Mouse (Mus musculus) kidney, adult 8-10 months (tissue): ENCODE data around the gene Gm45808.

Source experiments
- DNase-seq, 2 experiments: peaks; one replicate each; pipeline ENCODE4 v3.0.0; 2022

Gene Gm45808

DNA sequence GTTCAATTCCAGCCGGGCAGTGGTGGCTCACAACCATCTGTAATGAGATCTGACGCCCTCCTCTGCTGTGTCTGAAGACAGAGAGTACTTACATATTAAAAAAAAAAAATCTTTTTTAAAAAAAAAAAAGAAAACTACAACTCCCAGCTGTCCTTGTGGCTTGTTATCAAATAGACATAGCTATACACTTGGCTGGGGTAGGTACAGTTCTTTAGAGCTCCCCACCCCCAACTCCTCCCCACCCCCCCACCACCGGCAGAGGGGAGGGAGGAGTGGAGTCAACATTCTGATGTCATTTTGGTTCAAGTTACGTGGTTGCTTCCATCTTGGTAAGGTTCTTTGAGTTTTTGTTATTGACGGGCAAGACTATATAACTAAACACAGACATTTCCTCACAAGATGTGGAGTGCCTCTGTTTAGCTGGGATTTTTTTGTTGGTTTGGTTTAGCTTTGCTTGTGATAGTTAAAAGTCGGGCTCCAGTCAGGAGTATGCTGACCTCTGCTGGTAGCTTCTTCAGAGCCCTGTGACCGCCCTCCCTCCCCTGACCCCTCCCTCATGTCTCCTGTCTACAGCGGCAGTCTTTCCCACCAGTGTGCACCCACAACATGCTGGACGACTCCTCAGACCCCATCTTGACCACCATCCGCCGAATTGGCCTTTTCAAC lies 39.2 kb downstream of the Gm45808 start:
- DNase-seq, result peak in 1 of 2 experiments; percentile 38

DNA sequence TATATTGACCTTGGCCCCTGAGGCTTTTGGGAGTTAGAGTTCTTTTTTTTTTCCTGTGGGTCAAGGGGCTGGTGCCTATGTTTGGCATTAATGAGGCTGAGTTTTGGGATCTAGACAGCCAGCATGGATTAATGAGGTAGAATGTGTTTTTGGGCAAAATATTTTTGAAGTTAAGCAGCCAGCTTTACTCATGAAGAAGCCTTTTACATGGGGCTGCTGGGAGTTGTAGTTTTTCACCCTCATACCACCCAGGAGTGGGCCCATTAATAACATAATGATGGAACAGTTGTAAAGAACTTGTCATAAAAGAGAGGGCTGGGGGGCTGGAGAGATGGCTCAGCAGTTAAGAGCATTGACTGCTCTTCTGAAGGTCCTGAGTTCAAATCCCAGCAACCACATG lies 40.0 kb downstream of the Gm45808 start:
- no peak for DNase-seq

DNA sequence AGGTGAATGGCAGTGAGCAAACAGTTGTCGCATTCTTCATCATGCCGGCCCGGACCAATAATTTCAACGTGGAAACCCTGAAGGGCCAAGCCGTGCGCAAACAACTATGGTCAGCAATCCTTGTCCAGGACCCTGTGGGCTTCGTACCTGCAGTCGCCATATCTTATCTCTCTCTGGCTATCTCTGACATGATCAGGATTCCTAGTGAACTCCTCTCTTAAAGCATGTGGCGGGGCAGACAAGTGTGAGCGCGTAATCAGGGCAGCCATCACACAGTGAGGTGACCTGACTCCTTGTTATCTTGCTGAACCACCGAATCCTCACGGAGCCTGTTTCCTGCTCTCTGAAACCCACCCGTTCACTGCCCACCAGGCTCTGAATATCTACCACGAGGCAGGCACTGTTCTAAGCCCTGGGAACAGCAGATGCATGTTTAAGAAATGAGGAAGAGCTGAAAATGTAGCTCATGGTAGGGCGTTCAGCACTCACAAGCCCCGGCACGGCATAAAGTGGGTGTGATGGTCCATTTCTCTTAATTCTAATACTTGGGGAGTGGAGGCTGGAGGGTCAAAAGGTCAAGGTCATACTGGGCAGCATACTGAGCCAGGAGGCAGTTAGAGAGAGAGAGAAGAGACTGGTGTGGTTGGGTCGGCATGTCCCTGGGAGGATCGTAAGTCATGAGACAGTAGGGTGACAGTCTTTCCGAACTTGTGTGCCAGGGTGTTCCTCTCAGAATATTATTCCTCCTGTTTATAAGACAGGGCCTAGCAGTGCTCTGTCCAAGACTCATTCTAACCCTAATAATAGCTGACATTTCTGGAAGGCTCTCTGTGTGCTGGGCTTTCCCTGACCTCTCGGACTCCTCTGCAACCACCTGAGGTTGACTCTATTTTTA lies 42.8 kb downstream of the Gm45808 start:
- no peak for DNase-seq

DNA sequence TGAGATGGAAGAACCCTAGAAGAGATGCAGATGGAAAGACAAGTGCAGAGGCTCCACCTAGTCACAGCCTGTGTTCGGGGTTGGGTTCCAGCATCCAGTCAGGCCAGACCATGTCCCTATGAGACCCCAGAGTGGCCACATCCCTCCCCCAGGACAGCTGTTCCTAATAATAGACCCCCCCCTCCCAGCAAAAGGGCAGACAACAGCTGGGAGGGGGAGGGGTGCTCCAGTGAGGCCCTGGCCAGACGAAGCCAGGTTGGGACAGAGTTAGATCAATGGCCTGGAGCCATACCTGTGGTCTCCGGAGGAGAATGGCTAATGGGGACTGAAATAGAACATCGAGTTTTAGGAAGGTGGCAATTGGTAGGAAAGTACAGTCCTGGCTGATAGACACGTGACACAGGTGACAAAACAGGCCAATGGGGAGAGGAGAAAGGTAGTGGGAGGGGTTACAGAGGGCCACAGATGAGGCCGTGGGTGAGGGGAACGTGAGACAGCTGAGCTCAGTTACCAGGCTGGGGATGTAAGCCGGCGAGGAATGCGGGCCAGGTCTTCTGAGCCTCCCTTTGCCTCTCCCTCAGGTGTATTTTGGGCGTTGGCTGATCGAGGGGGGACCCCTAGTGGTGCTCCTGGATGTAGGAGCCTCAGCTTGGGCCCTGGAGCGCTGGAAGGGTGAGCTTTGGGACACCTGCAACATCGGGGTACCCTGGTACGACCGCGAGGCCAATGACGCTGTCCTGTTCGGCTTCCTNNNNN lies 48.9 kb downstream of the Gm45808 start, which contains the start of gene Ruvbl2:
Ruvbl2 (minus strand) TSS at position 576 of the 756 bp plus-strand sequence.
- DNase-seq, result peak; percentile 42 to 50

DNA sequence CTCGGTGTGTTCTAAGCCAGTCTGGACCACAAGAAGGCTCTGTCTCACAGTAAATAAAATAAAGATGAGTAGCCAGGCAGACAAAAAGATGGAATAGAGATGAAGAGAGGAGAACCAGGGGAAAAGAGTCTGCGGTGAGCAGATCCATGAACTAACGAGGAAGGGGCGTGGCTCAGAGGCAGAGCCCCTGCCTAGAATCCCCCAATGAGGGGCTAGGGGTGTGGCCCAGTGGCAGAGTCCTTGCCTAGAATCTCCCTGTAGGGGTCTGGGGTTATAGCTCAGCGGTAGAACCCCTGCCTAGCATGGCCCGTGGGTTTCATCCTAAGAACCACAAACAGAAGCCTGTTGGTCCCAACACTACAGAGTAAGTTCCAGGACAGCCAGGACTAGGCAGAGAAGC lies 49.6 kb downstream of the Gm45808 start:
- no peak for DNase-seq

DNA sequence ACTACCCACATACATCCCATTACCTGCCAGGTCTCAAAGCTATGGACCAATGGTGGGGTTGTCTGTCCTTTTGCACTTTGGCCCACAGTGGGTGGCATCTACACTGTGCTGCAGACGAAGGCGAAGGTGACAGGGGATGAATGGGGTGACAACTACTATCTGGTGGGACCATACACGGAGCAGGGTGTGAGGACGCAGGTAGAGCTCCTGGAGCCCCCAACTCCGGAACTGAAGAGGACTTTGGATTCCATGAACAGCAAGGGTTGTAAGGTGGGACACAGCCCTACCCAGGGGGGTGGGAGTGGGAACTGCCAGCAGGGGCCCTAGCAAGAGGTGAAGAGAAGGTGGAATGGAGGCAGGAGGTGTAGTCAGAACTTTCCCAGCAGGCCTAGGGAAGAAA lies 50.2 kb downstream of the Gm45808 start:
- DNase-seq, result no peak

DNA sequence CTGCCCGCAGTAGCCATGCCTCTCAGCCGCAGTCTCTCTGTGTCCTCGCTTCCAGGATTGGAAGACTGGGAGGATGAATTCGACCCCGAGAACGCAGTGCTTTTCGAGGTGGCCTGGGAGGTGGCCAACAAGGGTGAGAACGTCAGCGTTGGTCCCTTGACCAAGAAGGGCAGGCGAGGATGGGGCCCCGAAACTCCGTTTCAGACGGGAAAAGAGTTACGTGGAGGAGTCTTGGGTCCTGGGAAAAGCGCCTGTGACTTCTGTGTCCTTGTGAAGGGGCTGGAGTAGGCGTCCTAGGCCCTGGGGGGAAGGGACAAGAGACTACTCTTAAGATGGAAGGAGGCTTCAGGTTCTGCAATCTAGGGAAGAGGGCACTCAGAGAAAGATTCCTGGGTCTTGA lies 51.6 kb downstream of the Gm45808 start:
- peak in 1 of 2 experiments; percentile 47 for DNase-seq

DNA sequence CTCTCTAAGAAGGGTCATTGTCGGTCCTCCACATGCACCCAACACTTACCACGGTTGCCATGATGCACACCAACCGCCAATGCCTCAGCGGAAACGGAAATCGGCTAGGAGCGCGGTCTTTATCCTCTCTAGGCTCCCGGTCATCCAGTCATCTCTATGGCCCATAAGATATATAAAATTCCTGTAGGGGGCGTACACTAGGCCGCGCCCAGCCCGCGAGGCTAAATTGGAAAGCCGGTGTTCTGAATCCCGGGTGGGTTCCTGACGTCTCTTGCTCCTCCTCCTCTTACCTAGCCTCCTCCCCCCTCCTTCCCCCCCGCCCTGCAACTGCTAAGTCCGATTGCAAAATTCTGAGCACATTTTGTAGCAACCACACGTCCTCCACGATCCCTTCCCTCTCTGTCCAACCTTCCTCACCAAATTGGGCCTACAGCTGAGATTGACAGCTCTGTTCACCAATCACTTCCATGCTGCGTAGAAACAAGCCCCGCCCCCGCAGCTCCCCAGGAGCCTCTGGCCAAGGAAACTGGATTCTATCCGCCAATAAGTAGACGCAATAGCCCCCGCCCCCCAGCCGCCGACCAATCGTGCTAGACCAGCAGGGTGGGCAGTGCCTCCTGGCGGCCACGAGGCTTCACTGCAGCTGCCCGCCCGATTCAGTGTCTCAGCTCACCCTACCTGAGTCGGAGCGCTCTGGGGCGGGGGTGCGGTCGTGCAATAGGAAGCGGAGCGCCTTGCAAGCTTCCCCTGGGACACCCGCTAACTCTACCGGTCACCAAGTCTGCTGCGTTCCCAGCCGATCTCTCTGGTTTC lies 52.2 kb downstream of the Gm45808 start, which contains the start of gene Gys1:
Gys1 (plus strand) TSS at position 642 of the 813 bp plus-strand sequence.
- peak; percentile 100 for DNase-seq

DNA sequence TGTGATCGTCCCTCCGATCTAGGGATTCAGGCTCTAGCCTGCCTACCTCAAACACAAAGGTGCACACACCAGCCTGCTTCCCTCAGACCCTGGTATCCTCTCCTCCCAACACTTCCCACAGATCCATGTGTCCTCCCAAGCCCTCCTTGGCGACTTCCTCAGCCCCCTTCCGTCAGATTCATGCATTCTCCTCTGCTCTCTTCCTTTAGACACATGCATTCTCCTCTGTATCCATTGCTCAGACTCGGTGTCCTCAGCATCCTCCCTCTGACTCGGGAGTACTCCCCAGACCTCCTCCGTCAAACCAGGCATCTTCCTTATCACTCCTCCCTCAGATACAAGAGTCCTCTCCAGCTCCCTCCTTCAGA lies 52.8 kb downstream of the Gm45808 start:
- DNase-seq, result no peak

DNA sequence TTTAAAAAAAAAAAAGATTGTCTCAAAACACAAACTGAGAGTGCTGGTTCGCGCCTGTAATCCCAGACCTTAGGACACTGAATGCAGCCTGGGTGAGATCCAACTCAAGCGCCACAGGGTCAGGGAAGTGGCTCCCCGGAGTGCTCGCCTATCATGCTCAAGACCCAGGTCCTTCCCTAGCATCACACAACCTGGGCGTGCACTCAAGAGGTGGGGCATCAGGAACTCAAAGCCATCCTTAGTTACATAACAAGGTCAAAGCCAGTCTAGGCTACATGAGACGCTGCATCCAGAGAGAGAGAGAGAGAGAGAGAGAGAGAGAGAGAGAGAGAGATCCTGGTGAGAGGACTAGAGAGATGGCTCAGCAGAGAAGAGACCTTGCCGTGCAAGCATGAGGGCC lies 60.1 kb downstream of the Gm45808 start:
- DNase-seq, result no peak

DNA sequence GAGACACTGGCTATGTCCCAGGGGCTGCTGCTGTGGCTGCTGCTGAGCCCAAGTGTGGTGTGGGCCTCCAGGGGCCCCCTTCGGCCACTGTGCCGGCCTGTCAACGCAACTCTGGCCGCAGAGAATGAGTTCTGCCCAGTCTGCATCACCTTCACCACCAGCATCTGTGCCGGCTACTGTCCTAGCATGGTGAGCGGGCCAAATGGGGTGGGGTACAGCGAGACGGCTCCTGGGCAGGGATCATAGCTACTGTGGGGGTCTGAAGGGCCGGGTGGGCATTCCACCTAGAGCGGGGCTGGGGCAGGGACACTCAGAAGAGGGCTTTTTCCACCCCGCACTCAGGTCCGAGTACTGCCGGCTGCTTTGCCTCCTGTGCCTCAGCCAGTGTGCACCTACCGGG lies 65.4 kb downstream of the Gm45808 start:
- no peak for DNase-seq

DNA sequence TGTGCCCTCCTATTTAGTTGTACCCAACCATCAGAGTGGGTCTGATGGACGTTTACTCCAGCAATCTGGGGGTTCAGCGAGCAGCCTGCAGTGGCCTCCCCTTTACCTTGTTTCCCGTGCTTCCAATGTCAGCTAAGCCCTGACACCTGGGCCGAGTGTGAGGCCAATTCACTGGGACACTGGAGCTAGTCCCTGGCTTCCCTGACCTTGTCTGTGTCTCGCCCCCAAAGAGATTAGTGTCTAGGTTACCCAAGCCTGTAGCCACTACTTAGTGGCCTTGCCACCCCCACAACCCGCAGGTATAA lies 66.0 kb downstream of the Gm45808 start, which contains the start of gene Lhb:
Lhb (plus strand) TSS at position 206 of the 305 bp plus-strand sequence.
- DNase-seq, result no peak

DNA sequence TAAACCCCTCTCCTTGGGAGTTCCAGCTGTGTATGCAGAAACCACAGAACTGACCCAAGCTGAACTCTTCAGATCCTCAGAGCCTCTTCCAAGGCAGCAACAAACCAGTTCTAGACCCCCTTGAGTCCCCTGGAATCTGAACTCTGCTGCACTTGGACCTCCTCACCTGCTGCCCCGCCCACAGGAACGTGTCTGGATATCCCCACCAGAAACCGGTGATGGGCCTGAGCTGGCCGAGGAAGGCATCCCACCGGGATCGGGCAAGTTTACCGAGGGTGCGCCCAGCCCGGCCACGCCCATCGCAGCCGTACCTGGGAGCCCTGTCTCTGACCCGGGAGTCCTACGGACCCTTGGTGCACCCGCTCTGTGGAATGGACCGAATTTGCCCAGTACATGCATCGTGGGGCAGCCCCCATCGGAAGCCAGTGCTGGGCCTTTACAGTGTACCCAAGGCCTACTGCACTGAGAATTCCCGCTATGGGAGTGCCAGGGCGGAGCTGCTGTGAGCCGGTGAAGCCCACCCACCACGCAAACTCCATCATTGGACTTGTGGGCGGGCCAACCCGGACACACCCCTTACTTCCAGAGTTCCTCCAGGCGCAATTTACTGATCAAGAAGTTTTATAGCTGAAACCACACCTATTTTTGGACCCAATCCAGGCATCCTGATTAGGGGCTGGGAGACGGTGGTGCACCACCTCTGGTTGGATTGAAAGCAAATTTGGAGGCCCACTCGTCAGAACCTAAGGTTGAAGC lies 66.6 kb downstream of the Gm45808 start:
- no peak for DNase-seq

DNA sequence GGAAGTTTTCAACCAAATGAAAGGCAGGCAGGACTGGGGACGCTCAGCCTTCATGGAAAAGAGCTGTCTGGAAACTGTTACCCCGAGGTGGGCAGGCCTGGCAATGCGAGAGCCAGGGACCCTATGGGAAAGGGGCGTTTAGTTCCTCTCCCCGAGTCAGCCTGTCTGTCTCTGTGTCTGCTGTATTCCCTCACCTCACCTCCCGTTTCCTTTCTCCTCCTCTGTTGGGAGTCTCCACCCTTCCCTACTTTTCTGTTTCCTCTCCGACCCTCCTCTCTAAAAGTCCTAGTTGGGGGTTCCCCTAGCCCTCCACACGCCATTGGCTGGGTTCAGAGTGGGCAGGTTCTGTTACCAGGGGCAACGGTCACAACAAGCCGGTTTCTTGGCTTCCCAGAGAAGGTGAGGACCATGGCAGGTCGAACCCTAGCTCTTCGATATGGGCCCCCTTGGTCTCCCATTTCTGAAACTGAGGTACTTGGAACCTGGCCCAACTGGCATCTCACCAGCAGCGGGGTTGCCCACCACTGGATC lies 68.6 kb downstream of the Gm45808 start:
- no peak for DNase-seq
